Mouse (Mus musculus): ENCODE measurements around the gene Rbm48. TPM values are rescaled to one million over a fixed set of nuclear protein-coding genes. Genes with fewer than 3 reads are reported as not detected.

The Rbm48 gene
- polyA plus RNA-seq (2021; fragmentation: Nextera tagmentation): 11.6 and 17.0 TPM in 2 replicates
- long read RNA-seq, experiment 1, transcript Rbm48-203 (3 exons, 641 nt): major isoform, 8 of 19 reads
- long read RNA-seq, experiment 1, transcript Rbm48-201 (5 exons, 2,368 nt): major isoform, 8 of 19 reads
- long read RNA-seq, experiment 1, partial matches to known transcripts: 1 of 19 reads
- long read RNA-seq, experiment 1, other reads (novel, unspliced or antisense): 2 of 19 reads
- long read RNA-seq, experiment 2, transcript Rbm48-201 (5 exons, 2,368 nt): major isoform, 77 of 84 reads
- long read RNA-seq, experiment 2, partial matches to known transcripts: 2 of 84 reads
- long read RNA-seq, experiment 2, other reads (novel, unspliced or antisense): 5 of 84 reads

DNA sequence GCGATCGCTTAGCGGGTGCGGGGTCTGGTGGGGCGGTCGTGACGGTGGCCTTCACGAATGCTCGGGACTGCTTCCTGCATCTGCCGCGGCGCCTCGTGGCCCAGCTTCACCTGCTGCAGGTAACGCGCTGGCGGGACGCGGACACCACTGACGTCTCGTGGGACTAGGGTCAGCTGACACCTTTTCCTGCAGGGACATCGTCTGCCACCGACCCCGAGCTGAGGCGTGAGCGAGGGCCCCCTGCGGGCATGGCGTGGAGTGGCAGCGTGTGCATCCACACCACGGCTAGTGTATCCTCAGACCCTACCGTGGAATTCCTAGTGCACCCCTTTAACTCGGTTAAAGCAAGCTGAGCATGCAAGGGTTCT is at the start of gene Rbm48:
Gene Rbm48 (minus strand): TSS at position 187 of the 368 bp plus-strand sequence.

DNA sequence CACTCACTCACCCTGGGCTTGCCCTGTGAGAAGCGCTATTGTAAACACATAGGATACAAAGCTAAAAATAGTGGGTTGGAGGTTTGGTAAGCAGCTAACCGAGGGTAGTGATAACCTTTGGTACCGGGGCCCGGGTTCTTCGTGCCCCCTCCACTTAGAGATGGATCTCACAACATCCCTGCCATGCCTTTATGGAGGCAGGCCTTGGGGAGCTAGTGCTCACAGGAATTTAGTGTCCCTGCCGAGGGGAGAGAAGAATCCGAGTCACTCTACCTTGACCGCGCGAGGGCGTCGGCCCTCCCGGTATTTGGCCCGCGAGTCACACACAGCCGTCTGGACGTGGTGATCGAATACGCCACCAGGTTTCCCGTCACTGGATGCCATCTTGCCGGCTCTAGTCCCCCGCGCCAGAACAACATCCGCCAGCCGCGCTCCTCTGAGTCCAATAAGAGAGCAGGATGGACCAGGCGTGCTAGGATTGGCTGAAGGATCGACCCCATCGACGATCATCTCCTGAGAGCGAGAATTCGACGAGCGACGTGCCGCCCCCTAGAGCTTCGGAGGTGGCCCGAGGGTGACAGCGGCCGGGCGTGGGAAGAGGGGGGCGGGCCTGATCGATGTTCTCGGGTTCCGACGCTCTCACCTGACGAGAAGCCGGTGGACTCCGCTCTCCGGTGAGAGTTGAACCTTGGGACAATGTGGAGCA is 539 bp downstream of the Rbm48 start, which contains the start of gene Pex1:
Gene Pex1 (plus strand): TSS at position 374 of the 706 bp plus-strand sequence.

DNA sequence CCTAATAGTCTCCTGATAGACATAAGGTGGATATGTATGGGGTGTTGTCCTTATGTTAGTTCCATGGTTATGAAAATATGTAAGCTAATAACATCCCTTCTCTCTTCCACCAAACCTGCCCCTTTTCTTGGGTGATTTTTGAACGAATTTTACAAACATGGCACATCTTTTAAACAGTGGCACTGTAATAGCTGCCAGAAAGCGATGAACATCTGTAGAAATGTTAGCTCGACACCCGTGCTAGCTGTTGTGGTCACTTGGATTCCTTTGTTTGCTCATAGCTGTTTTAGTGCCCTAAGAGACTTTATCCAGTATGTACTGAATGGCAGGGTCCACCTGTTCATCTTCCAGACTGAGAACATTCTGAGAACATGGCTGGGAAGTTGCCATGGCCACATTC is 25.1 kb downstream of the Rbm48 start, which contains the start of gene 1700109H08Rik:
Gene 1700109H08Rik (plus strand): TSS at position 301 of the 400 bp plus-strand sequence.

DNA sequence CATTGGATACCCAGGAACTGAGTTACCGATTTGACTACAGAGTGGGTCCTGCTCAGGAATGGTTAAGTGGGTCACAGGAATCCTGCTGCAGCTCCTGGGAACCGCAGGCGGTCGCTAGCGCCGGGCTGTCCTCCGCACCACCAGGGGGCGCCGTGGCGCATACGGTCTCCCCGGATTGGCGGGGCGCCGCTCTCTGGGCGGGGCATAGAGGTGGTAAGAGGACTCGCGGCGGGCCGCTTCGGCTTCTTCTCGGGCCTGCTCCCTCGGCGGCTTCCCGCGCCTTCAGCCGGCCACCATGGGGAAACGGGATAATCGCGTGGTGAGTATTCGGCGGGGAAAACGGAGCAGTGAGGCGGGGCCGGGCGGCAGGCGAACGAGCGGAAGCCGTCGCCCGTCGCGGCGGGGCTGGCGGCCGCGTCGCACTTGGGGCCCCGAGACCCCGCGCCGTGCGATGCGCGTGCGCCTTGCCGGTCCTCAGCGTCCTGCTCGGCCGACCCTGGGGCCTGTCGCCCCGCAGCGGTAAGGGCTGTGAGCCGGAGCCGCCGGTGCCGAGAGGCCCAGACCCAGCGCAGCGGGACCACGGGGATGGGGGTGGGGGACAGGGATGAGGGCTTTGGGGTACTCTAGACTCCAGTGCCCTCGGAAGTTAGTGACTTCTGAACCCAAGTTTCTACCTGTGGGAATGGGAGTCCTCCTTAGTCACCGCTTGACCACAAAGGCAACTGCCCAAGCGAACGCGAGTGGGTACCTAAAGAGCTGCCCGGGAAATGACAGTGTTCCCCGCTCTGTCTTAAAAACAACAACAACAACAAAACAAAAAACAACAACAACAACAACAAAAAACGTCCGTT is 52.5 kb downstream of the Rbm48 start, which contains the start of gene Fam133b:
Gene Fam133b (plus strand): TSS at position 205 of the 851 bp plus-strand sequence.

Other genes with a start within 250 kb of the Rbm48 start
- 25.1 and 26.7 TPM in 2 replicates for gene Fam133b, start 52.8 kb downstream of the Rbm48 start, polyA plus RNA-seq (2021; fragmentation: Nextera tagmentation)
- 0.06 and 0.10 TPM in 2 replicates for gene 1700109H08Rik, start 25.0 kb downstream of the Rbm48 start, polyA plus RNA-seq (2021; fragmentation: Nextera tagmentation)
- gene Pex1, start 519 bp downstream of the Rbm48 start, polyA plus RNA-seq (2021; fragmentation: Nextera tagmentation): 7.4 and 10.5 TPM in 2 replicates
- gene Tmbim7, start 54.6 kb upstream of the Rbm48 start, polyA plus RNA-seq (2021; fragmentation: Nextera tagmentation): not detected in 2 replicates
- 121 and 161 TPM in 2 replicates for gene Gatad1, start 60.6 kb upstream of the Rbm48 start, polyA plus RNA-seq (2021; fragmentation: Nextera tagmentation)
- gene Ankib1, start 206.3 kb upstream of the Rbm48 start, polyA plus RNA-seq (2021; fragmentation: Nextera tagmentation): 5.7 and 6.1 TPM in 2 replicates
- 9.4 and 10.8 TPM in 2 replicates for gene Krit1, start 206.6 kb upstream of the Rbm48 start, polyA plus RNA-seq (2021; fragmentation: Nextera tagmentation)
- gene Lrrd1, start 248.6 kb upstream of the Rbm48 start, polyA plus RNA-seq (2021; fragmentation: Nextera tagmentation): not detected in 2 replicates

Data from layer of hippocampus, adult 6 months (tissue).